Mouse (Mus musculus) intestine, embryonic 16.5 days (tissue): Measurements from ENCODE around the gene Apeh. TPM values are rescaled to one million over a fixed set of nuclear protein-coding genes. Genes with fewer than 3 reads are reported as not detected.

Source experiments
- ATAC-seq: fragments of 200-750 bp; cut with Nextera tagmentation; 2 replicates; pipeline ENCODE4 v1.8.0; 2017; ENCODE audit warnings: moderate TSS enrichment, moderate library complexity
- H3K27ac ChIP-seq: fragments of 300-500 bp; sonication (generic); 2 replicates; pipeline ENCODE4 v1.5.1; 2014; ENCODE audit warnings: mild to moderate bottlenecking, low read length
- H3K27me3 ChIP-seq: fragments of 300-500 bp; sonication (generic); replicated peaks from 2 replicates; pipeline ENCODE4 v1.6.1; 2014; ENCODE audit warnings: low read length, control low read depth, mixed read lengths; ENCODE audit not compliant: control insufficient read depth, insufficient read depth
- H3K36me3 ChIP-seq: fragments of 300-500 bp; sonication (generic); 2 replicates; pipeline ENCODE4 v1.6.1; 2014; ENCODE audit warnings: low read length, control low read depth; ENCODE audit not compliant: control insufficient read depth, insufficient read depth
- H3K4me1 ChIP-seq: fragments of 300-500 bp; sonication (generic); 2 replicates; pipeline ENCODE4 v1.6.1; 2014; ENCODE audit warnings: low read length, control low read depth, mixed read lengths; ENCODE audit not compliant: control insufficient read depth, insufficient read depth
- H3K4me2 ChIP-seq: fragments of 300-500 bp; sonication (generic); 2 replicates; pipeline ENCODE4 v1.6.1; 2014; ENCODE audit warnings: low read depth, low read length, control low read depth
- H3K4me3 ChIP-seq: fragments of 300-500 bp; sonication (generic); 2 replicates; pipeline ENCODE4 v1.5.1; 2014; ENCODE audit warnings: mild to moderate bottlenecking, low read length
- H3K9ac ChIP-seq: fragments of 300-500 bp; sonication (generic); 2 replicates; pipeline ENCODE4 v1.6.1; 2014; ENCODE audit warnings: low read depth, low read length
- H3K9me3 ChIP-seq: fragments of 300-500 bp; sonication (generic); 2 replicates; pipeline ENCODE4 v1.6.1; 2016; ENCODE audit warnings: low read length, control low read depth; ENCODE audit not compliant: control insufficient read depth
- WGBS: fragments of 180-500 bp; shearing (Covaris S2); extraction: QIAGEN DNeasy Blood & Tissue Kit; methylation state at CpG from one replicate; pipeline ENCODE4 v1.1.7; 2014; 5-methylcytosine and 5-hydroxymethylcytosine counted together
- polyA plus RNA-seq: library from polyadenylated mRNA; unstranded; fragments of >200 nt; fragmentation: Nextera tagmentation; extraction: Ambion mirVana; gene quantifications from 2 replicates; pipeline ENCODE4 v1.2.1, GENCODE M21; 2015

The Apeh gene
- polyA plus RNA-seq, 1 experiment from 2014 or later = 105 TPM

GRCm38 (mm10) chr9:108058291-108058690 is 36.1 kb downstream of the Apeh start:
- Histone ChIP-seq H3K9ac (no peak overlapping the region), H3K4me1 (peaks cover 8% of the 10 kb centered on the region), H3K9me3 (no peaks in the 10 kb centered on the region), H3K4me2 (no peak overlapping the region), H3K27ac (no peak overlapping the region), H3K4me3 (no peak overlapping the region), H3K36me3 (peaks cover 16% of the 10 kb centered on the region), H3K27me3 (no peaks in the 10 kb centered on the region)
- 92% methylated on average over 9 of the region's 9 CpGs for WGBS
- no peak for ATAC-seq

- Histone ChIP-seq H3K27ac (no peak overlapping the region), H3K9me3 (no peaks in the 10 kb centered on the region), H3K4me3 (no peak overlapping the region), H3K4me2 (no peak overlapping the region), H3K27me3 (no peaks in the 10 kb centered on the region), H3K4me1 (peaks cover 16% of the 10 kb centered on the region), H3K9ac (no peak overlapping the region), H3K36me3 (peaks cover 16% of the 10 kb centered on the region)
- 94% methylated on average over 5 of the region's 5 CpGs for WGBS
- ATAC-seq = no peak
These were observed 37.2 kb downstream of the Apeh start for GRCm38 (mm10) chr9:108057262-108057562.

GRCm38 (mm10) chr9:108056361-108057261 is 37.8 kb downstream of the Apeh start:
- Histone ChIP-seq H3K27me3 (no peaks in the 10 kb centered on the region), H3K9me3 (no peaks in the 10 kb centered on the region), H3K4me3 (no peak overlapping the region), H3K27ac (no peak overlapping the region), H3K4me2 (no peak overlapping the region), H3K36me3 (peaks cover 20% of the 10 kb centered on the region), H3K4me1 (peaks cover 19% of the 10 kb centered on the region), H3K9ac (no peak overlapping the region)
- 81% methylated on average over 28 of the region's 28 CpGs for WGBS
- no peak for ATAC-seq

- Histone ChIP-seq H3K4me2 (no peak overlapping the region), H3K27me3 (no peaks in the 10 kb centered on the region), H3K9me3 (no peaks in the 10 kb centered on the region), H3K36me3 (peaks cover 28% of the 10 kb centered on the region), H3K4me1 (peaks cover 23% of the 10 kb centered on the region), H3K27ac (no peak overlapping the region), H3K4me3 (no peak overlapping the region), H3K9ac (no peak overlapping the region)
- 85% methylated on average over 6 of the region's 6 CpGs for WGBS
- no peak for ATAC-seq
These were observed 38.7 kb downstream of the Apeh start for GRCm38 (mm10) chr9:108055661-108056237.

- H3K9me3 ChIP-seq = no peaks in the 10 kb centered on the region
- WGBS = 77% methylated on average over 1 of the region's 1 CpGs
These were observed 39.3 kb downstream of the Apeh start for GRCm38 (mm10) chr9:108055061-108055460.

GRCm38 (mm10) chr9:108054331-108055040 is 39.9 kb downstream of the Apeh start:
- H3K9ac ChIP-seq = peak overlapping the region; percentile 31; the same call in 1 of the 2 replicates
- H3K4me3 ChIP-seq = no peak overlapping the region
- peaks cover 34% of the 10 kb centered on the region for H3K36me3 ChIP-seq
- 89% methylated on average over 22 of the region's 22 CpGs for WGBS
- no peak overlapping the region for H3K4me2 ChIP-seq
- peak overlapping the region; percentile 16; the same call in 1 of the 2 replicates for H3K27ac ChIP-seq
- H3K27me3 ChIP-seq = no peaks in the 10 kb centered on the region
- no peak for ATAC-seq
- H3K9me3 ChIP-seq = no peaks in the 10 kb centered on the region
- peaks cover 31% of the 10 kb centered on the region for H3K4me1 ChIP-seq

More at GRCm38 (mm10) chr9:108055061-108055460, 39.3 kb downstream of the Apeh start:
- Histone ChIP-seq H3K4me2 (no peak overlapping the region), H3K9ac (no peak overlapping the region), H3K27me3 (no peaks in the 10 kb centered on the region), H3K4me3 (no peak overlapping the region), H3K36me3 (peaks cover 34% of the 10 kb centered on the region), H3K4me1 (peaks cover 28% of the 10 kb centered on the region), H3K27ac (no peak overlapping the region)
- no peak for ATAC-seq

- no peak overlapping the region for H3K4me2 ChIP-seq
These were observed 40.7 kb downstream of the Apeh start for GRCm38 (mm10) chr9:108053665-108054225.

GRCm38 (mm10) chr9:108052885-108053664 is 41.3 kb downstream of the Apeh start, which contains the start of gene Amigo3:
TSS of gene Amigo3 (plus strand) at chr9:108053159.
- WGBS = 55% methylated on average over 20 of the region's 20 CpGs
- peak within 1 kb of the TSS; percentile 56 for H3K4me2 ChIP-seq
- peak within 1 kb of the TSS; percentile 70 for H3K27ac ChIP-seq
- H3K9me3 ChIP-seq = no peaks in the 10 kb centered on the region
- peak within 1 kb of the TSS; percentile 31 for H3K4me3 ChIP-seq
- peak within 1 kb of the TSS; percentile 82 for H3K9ac ChIP-seq
- no peaks in the 10 kb centered on the region for H3K27me3 ChIP-seq
- peaks cover 28% of the 10 kb centered on the region for H3K36me3 ChIP-seq
- ATAC-seq = peak; percentile 45
- peaks cover 36% of the 10 kb centered on the region for H3K4me1 ChIP-seq

More at GRCm38 (mm10) chr9:108053665-108054225, 40.7 kb downstream of the Apeh start:
- peaks cover 28% of the 10 kb centered on the region for H3K36me3 ChIP-seq
- WGBS = 83% methylated on average over 15 of the region's 15 CpGs
- no peaks in the 10 kb centered on the region for H3K9me3 ChIP-seq
- peaks cover 31% of the 10 kb centered on the region for H3K4me1 ChIP-seq
- H3K4me3 ChIP-seq = no peak overlapping the region
- no peak for ATAC-seq
- peak overlapping the region; percentile 70 for H3K27ac ChIP-seq
- no peaks in the 10 kb centered on the region for H3K27me3 ChIP-seq
- peak overlapping the region; percentile 63 for H3K9ac ChIP-seq
